Mouse (Mus musculus): ENCODE results near the gene Ly9. TPM values are rescaled to one million over a fixed set of nuclear protein-coding genes. Genes with fewer than 3 reads are reported as not detected.

Ly9 gene
- not detected in 2 replicates for polyA plus RNA-seq (2016; fragmentation: Nextera tagmentation; extraction: Ambion mirVana)

DNA sequence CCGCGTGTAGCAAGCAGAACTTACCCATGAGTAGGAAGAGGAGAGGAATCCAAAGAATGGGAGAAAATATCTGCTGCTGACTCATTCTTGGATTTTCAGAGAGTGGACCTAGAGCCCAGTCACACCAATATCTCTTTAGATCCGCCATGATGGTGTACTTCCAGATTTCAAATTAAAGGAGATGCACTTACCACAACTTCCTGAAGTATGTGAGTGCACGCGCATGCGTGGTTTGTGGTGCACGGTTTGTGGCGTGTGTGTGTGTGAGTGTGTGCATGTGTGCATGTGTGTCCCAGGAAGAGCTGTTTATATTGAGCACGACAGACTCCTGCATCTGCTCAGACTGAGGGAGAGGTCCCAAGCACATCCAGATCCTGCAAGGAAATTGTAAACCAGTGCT is at the start of gene Ly9:
Ly9 (minus strand) TSS at position 235 of the 400 bp plus-strand sequence.
- H3K27ac ChIP-seq, result no peak within 1 kb of the TSS
- 82% methylated on average over 9 of the region's 9 CpGs for WGBS
- no peak for DNase-seq (ENCODE audit: low spot score)
- H3K36me3 ChIP-seq, result no peaks in the 10 kb centered on the region
- no peaks in the 10 kb centered on the region for H3K9me3 ChIP-seq
- no peak within 1 kb of the TSS for H3K4me3 ChIP-seq
- no peaks in the 10 kb centered on the region for H3K4me1 ChIP-seq
- no peaks in the 10 kb centered on the region for H3K27me3 ChIP-seq (ENCODE audit: insufficient read depth, poor library complexity, severe bottlenecking)

DNA sequence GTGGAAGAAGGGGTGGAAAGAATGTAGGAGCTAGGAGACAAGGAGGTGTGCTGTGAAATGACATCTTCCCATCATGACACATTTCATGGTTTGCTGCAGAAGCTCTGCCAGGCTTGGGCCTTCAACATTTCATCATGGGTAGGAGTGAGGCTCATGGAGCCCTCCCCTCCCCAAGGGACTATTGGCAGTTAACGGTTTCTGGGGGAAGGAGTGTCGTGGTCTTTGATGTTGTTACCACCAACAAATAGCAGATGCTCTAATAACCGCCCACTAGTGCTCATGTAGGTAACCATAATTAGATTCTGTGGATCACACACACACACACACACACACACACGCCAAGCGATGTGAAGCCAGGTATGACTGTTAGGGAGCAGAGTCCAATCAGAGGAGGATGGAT is 45.5 kb upstream of the Ly9 start, which contains the start of gene Slamf7:
Slamf7 (minus strand) TSS at position 302 of the 400 bp plus-strand sequence.
- WGBS, result 76% methylated on average over 5 of the region's 5 CpGs
- no peaks in the 10 kb centered on the region for H3K4me1 ChIP-seq

DNA sequence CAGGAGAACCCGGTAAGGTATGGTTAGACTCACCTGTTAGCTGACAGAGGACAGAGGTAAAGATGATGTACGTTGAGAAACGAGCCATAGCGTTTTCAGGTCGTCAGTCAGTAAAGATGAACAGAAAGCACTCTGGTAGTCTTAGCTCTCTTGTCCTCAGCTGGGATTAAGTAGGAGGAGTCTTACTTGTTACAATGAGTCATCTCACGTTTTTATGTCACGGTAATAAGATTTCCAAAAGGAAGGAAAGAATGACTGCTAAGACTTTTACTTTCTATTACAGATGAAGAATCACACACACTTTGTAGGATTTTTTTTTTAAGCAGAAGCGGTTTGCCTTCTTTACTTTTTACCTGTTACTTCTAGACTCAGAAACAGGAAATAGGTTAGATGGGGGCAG is 41.6 kb upstream of the Ly9 start:
- Histone ChIP-seq H3K27ac (no peak overlapping the region), H3K4me1 (no peaks in the 10 kb centered on the region), H3K36me3 (no peaks in the 10 kb centered on the region), H3K9me3 (no peaks in the 10 kb centered on the region), H3K4me3 (no peak overlapping the region), H3K27me3 (ENCODE audit: insufficient read depth, poor library complexity, severe bottlenecking) (no peaks in the 10 kb centered on the region)
- DNase-seq (ENCODE audit: low spot score), result no peak
- 72% methylated on average over 8 of the region's 8 CpGs for WGBS

More for the DNA sequence above, 45.5 kb upstream of the Ly9 start, which contains the start of gene Slamf7:
- no peaks in the 10 kb centered on the region for H3K27me3 ChIP-seq (ENCODE audit: insufficient read depth, poor library complexity, severe bottlenecking)
- DNase-seq (ENCODE audit: low spot score), result peak; percentile 66
- H3K27ac ChIP-seq, result no peak within 1 kb of the TSS
- no peaks in the 10 kb centered on the region for H3K36me3 ChIP-seq
- H3K9me3 ChIP-seq, result no peaks in the 10 kb centered on the region
- H3K4me3 ChIP-seq, result no peak within 1 kb of the TSS

DNA sequence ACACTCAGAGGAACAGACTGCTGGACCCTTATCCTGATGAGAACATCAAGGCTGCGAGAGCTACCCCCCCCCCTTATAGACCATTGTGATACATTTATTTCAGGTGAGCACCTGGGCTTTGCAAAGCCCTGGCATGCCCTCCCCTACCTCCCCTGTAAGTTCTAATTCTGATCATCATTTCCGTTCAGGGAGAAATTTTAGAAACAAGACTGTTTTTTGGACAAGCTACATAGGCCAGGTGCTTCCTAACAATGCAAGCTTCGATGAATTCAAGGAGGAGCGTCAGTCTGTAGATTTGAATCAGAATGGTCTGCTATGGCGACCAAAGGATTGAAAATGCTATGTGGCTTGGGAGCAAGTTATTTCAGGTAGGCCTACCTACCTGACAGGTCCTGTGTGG is 40.5 kb upstream of the Ly9 start:
- Histone ChIP-seq H3K27me3 (ENCODE audit: insufficient read depth, poor library complexity, severe bottlenecking) (no peaks in the 10 kb centered on the region), H3K4me1 (no peaks in the 10 kb centered on the region; the same call in 1 of the 2 replicates), H3K27ac (no peak overlapping the region), H3K4me3 (no peak overlapping the region), H3K9me3 (no peaks in the 10 kb centered on the region), H3K36me3 (no peaks in the 10 kb centered on the region)
- 83% methylated on average over 5 of the region's 5 CpGs for WGBS
- no peak for DNase-seq (ENCODE audit: low spot score)

DNA sequence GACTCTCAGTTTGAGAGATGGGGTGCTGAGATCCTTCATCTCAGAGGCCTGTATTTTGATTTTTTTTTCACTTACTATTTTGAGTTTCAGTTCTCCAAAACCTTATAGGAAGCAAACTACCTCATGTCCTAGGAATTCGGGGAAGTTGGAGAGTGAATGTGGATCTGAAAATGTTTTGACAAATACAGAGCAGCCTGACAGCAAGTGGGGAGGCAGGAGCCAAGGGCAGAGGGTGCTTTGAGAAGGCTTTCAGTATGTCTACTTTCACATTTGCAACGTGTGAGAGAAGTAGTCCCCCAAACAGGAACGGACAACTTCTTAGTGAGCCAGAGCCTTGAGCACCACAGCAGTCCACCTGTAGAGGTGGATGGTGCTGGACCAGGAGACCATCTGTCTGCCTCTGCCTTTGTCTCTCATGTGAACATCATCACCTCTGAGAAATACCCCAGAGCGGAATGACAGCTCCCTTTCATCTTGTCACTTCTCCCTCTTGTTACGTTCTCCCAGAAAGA is 39.3 kb upstream of the Ly9 start:
- H3K27ac ChIP-seq, result no peak overlapping the region
- 67% methylated on average over 5 of the region's 5 CpGs for WGBS
- H3K4me1 ChIP-seq, result no peaks in the 10 kb centered on the region; the same call in 1 of the 2 replicates
- H3K4me3 ChIP-seq, result no peak overlapping the region
- no peaks in the 10 kb centered on the region for H3K36me3 ChIP-seq
- H3K27me3 ChIP-seq (ENCODE audit: insufficient read depth, poor library complexity, severe bottlenecking), result no peaks in the 10 kb centered on the region
- no peaks in the 10 kb centered on the region for H3K9me3 ChIP-seq
- DNase-seq (ENCODE audit: low spot score), result no peak

DNA sequence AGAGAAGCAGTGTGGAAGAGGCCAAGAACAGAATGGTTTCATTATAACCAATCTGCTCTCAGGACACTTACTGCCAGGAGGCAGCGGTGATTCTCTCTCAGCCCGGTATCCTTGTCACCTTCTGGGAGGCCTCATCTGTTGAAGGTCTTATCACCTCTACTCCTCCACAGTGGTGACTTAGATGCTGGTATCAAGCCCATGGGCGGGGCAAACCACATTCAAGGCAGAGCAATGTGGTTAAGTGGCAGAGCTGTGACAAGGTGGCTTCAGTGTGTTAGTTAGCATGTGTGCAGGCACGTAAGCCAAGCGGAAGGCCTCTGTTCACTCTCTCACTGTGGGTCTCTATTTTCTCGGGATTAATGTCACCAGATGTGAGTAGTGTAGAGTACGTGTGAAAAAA is 36.4 kb upstream of the Ly9 start:
- no peaks in the 10 kb centered on the region; the same call in 1 of the 2 replicates for H3K4me1 ChIP-seq
- no peaks in the 10 kb centered on the region for H3K27me3 ChIP-seq (ENCODE audit: insufficient read depth, poor library complexity, severe bottlenecking)
- H3K27ac ChIP-seq, result no peak overlapping the region
- WGBS, result 53% methylated on average over 7 of the region's 7 CpGs
- no peaks in the 10 kb centered on the region for H3K36me3 ChIP-seq
- no peak overlapping the region for H3K4me3 ChIP-seq
- DNase-seq (ENCODE audit: low spot score), result peak; percentile 64
- no peaks in the 10 kb centered on the region for H3K9me3 ChIP-seq

DNA sequence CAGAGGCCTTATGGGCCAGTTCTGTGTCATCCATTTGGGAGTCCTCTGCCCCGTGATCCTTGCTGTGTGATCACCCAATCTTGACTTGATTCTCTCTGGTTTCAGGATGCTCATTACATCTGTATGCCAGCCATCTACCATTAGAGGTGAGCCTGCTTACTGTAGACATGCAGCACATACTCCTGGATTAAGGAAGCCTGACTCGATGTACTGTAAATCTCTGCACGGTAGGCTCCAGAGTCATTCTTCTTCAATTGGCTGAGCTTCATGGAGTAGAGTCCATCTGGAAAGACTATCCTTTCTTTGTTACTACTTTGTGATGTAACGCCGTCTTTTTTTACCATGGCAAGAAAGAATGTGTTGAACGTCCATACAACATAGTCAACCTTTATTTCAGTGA is 33.6 kb upstream of the Ly9 start:
- DNase-seq (ENCODE audit: low spot score), result peak; percentile 58
- Histone ChIP-seq H3K9me3 (no peaks in the 10 kb centered on the region), H3K36me3 (no peaks in the 10 kb centered on the region), H3K4me3 (no peak overlapping the region), H3K27me3 (ENCODE audit: insufficient read depth, poor library complexity, severe bottlenecking) (no peaks in the 10 kb centered on the region), H3K27ac (no peak overlapping the region), H3K4me1 (no peaks in the 10 kb centered on the region; the same call in 1 of the 2 replicates)
- 91% methylated on average over 6 of the region's 6 CpGs for WGBS

DNA sequence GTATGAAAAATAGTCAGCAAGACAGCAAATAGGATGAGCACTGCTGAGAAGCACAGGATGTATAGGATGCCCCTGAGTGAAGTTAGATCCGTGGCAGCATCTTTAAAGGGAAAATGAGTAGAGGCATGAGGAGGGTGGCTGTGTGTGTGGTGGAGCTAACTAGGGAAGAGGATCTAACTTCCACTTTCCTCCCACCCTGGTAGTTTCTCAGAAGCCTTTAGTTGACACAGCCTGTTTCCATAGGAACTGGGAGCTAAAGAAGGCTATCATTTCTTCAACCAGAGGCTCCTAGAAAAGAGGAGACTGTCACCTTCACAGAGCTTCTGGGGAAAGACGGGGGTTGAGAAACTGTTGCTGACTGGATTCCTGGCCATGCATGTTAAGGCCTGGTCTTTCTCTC is 31.5 kb upstream of the Ly9 start:
- no peak for DNase-seq (ENCODE audit: low spot score)
- Histone ChIP-seq H3K27ac (no peak overlapping the region), H3K27me3 (ENCODE audit: insufficient read depth, poor library complexity, severe bottlenecking) (no peaks in the 10 kb centered on the region), H3K4me3 (no peak overlapping the region), H3K9me3 (no peaks in the 10 kb centered on the region), H3K36me3 (no peaks in the 10 kb centered on the region), H3K4me1 (no peaks in the 10 kb centered on the region; the same call in 1 of the 2 replicates)
- WGBS, result 69% methylated on average over 2 of the region's 2 CpGs

DNA sequence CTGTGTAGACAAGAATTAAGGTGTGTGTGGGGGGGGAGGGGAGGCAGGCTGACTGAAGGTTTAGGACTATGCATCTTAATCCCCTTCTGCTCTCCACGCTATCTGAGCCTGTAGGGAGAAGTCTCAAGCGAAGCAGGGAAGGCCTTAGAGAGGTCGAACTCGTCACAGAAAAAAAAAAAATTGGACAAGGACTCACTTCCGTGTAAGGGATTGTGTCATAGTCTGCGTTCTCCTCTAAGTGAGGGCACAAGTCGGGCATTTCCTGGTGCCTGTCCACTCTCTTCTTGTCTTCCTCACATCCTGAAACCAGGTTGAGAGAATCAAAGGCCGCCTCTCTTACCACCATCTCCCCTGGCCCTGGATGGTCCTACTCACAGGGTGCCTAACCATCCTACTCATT is 29.9 kb upstream of the Ly9 start:
- H3K4me3 ChIP-seq, result no peak overlapping the region
- H3K27ac ChIP-seq, result no peak overlapping the region
- 67% methylated on average over 8 of the region's 8 CpGs for WGBS
- H3K9me3 ChIP-seq, result no peaks in the 10 kb centered on the region
- H3K27me3 ChIP-seq (ENCODE audit: insufficient read depth, poor library complexity, severe bottlenecking), result no peaks in the 10 kb centered on the region
- DNase-seq (ENCODE audit: low spot score), result no peak
- no peaks in the 10 kb centered on the region for H3K36me3 ChIP-seq
- H3K4me1 ChIP-seq, result no peaks in the 10 kb centered on the region

DNA sequence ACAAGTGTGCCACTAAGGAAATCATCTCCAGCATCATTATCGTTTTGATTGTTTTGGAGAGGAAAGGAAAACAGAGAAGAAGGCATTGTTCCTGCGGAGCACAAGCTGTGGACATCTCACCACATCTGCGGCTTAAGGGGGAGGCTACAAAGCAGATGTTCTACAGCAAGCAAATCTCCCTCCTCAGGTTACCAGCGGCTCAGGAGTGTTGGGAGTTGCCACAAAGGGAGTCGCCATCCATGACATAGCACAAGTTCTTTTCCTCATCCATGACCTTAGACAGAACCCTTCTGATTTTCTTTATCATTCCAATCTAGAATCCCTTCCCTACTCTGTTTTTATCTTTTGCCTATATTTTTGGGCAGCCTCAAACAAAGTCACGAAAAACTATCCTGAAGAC is 28.5 kb upstream of the Ly9 start:
- Histone ChIP-seq H3K4me1 (no peaks in the 10 kb centered on the region; the same call in 1 of the 2 replicates), H3K9me3 (no peaks in the 10 kb centered on the region), H3K27ac (no peak overlapping the region), H3K36me3 (no peaks in the 10 kb centered on the region), H3K27me3 (ENCODE audit: insufficient read depth, poor library complexity, severe bottlenecking) (no peaks in the 10 kb centered on the region), H3K4me3 (no peak overlapping the region)
- DNase-seq (ENCODE audit: low spot score), result peak; percentile 35
- WGBS, result 37% methylated on average over 6 of the region's 6 CpGs

DNA sequence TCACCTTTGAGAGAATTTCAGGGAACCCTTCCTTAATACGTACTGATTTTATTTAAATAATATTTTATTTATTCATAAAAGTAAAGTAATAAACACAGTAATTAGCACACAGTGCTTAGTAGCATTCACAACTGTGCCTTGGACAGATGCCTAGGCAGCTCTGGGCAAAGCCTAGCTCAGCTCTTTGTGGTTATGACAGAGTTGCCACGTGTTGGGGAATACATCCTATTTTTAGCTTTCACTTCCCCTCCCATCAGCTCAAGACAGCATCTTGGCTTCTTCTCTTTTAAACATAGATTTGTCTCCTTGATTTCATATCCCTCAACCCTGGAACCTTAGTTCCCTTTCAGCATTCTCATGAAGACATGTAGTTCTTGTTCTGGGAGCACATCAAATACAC is 24.2 kb upstream of the Ly9 start:
- Histone ChIP-seq H3K4me1 (no peaks in the 10 kb centered on the region; the same call in 1 of the 2 replicates), H3K27ac (no peak overlapping the region), H3K27me3 (ENCODE audit: insufficient read depth, poor library complexity, severe bottlenecking) (no peaks in the 10 kb centered on the region), H3K9me3 (no peaks in the 10 kb centered on the region), H3K4me3 (no peak overlapping the region), H3K36me3 (no peaks in the 10 kb centered on the region)
- peak; percentile 13 for DNase-seq (ENCODE audit: low spot score)
- WGBS, result 55% methylated on average over 2 of the region's 2 CpGs

DNA sequence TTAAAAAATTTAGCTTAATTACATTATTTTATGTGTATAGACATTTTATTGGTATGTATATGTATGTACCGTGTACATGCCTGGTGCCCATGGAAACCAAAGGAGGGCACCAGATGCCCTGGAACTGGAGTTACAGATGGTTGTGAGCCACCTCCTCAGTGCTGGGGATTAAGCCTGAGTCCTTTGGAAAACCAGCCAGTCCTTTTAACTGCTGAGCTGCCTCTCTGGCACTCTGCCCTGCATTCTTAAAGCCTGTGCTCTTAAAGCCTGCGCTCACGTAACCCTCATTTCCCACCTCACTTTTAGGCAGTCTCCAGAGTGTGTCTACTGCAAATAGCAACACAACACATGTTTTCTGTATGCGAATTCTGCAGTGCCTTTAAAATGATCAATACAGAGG is 23.7 kb upstream of the Ly9 start:
- DNase-seq (ENCODE audit: low spot score), result no peak
- Histone ChIP-seq H3K36me3 (no peaks in the 10 kb centered on the region), H3K27ac (no peak overlapping the region), H3K9me3 (no peaks in the 10 kb centered on the region), H3K4me3 (no peak overlapping the region), H3K27me3 (ENCODE audit: insufficient read depth, poor library complexity, severe bottlenecking) (no peaks in the 10 kb centered on the region), H3K4me1 (no peaks in the 10 kb centered on the region; the same call in 1 of the 2 replicates)
- WGBS, result 82% methylated on average over 4 of the region's 4 CpGs

DNA sequence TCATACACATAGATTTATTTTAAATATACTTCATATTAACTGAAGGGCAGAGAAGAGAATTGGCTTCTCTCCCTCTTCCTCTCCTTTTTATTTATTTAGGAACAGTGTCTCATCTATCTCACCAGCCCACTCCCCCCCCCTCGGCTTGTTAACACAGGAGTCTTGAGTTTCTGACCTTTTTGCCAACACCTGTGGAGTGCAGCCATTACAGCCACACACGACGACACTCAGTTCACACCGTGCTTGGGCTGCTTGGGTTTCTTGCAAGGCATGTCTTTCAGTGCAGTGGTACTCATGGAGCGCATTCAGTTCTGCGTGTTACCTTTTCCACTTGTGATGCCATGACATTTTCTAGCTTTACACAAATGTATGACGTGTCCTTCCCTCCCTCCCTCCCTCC is 22.8 kb upstream of the Ly9 start:
- H3K9me3 ChIP-seq, result no peaks in the 10 kb centered on the region
- no peaks in the 10 kb centered on the region for H3K27me3 ChIP-seq (ENCODE audit: insufficient read depth, poor library complexity, severe bottlenecking)
- H3K27ac ChIP-seq, result no peak overlapping the region
- DNase-seq (ENCODE audit: low spot score), result peak; percentile 67
- H3K4me1 ChIP-seq, result no peaks in the 10 kb centered on the region; the same call in 1 of the 2 replicates
- 83% methylated on average over 7 of the region's 7 CpGs for WGBS
- no peak overlapping the region for H3K4me3 ChIP-seq
- no peaks in the 10 kb centered on the region for H3K36me3 ChIP-seq

DNA sequence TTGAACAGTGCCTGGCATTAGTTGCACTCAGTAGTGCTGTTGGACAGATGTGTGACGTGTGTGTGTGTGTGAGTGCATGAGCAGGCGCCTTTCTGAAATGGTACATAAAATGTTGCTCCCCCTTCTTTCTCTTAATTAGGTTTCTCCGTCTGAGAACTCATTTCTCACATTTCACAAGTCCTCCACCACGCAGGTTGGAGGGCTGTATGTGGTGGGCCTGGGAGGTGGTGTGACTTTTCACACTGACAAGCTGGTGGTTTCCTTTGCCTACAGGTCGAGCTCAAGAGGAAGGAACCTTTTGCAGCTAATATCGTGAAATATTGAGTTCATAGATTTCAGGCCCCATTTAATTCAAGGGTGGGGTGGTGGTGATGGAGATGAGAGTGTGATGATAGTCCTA is 22.0 kb upstream of the Ly9 start:
- no peaks in the 10 kb centered on the region; the same call in 1 of the 2 replicates for H3K4me1 ChIP-seq
- no peaks in the 10 kb centered on the region for H3K36me3 ChIP-seq
- H3K27me3 ChIP-seq (ENCODE audit: insufficient read depth, poor library complexity, severe bottlenecking), result no peaks in the 10 kb centered on the region
- DNase-seq (ENCODE audit: low spot score), result peak; percentile 48
- H3K4me3 ChIP-seq, result no peak overlapping the region
- H3K27ac ChIP-seq, result no peak overlapping the region
- no peaks in the 10 kb centered on the region for H3K9me3 ChIP-seq
- WGBS, result 73% methylated on average over 6 of the region's 6 CpGs
